In genomic region chr16:94412198-94412597, GRCm38 (mm10) we compare ENCODE assay signal across 20 mouse cellular contexts.
"Had no signal": no experiment of that assay in that cellular context is flagged by ENCODE, and none has a peak within 500 bp of the region (broad histone marks: within the 10 kb centered on the region; RNA-seq: fewer than 3 reads in every experiment).

No protein-coding gene starts in this region.

- H3K9ac ChIP-seq: limb, embryonic 13.5 days; liver, embryonic 12.5 days; liver, embryonic 15.5 days; neural tube, embryonic 12.5 days; stomach, embryonic 15.5 days had no signal

- H3K27ac ChIP-seq: kidney, postnatal 0 days; limb, embryonic 10.5 days; limb, embryonic 13.5 days; liver, embryonic 12.5 days; liver, embryonic 15.5 days; neural tube, embryonic 12.5 days; stomach, embryonic 15.5 days had no signal

- ATAC-seq: liver, embryonic 12.5 days had no signal

- H3K4me3 ChIP-seq: layer of hippocampus, adult 2 months; limb, embryonic 10.5 days; limb, embryonic 13.5 days; liver, embryonic 12.5 days; liver, embryonic 15.5 days; neural tube, embryonic 12.5 days; stomach, embryonic 15.5 days had no signal

- DNase-seq: kidney, postnatal 25 days; layer of hippocampus, adult 9-11 months; liver; lung, adult 2 months; lung, postnatal 10 days; lung, postnatal 4 days; midbrain, embryonic 14.5 days; retina, postnatal 1 day; right cerebral cortex, postnatal 25 days; spleen, adult 18-20 months; thymus, postnatal 36 days had no signal

- H3K4me1 ChIP-seq: limb, embryonic 10.5 days; limb, embryonic 13.5 days; liver, embryonic 12.5 days; liver, embryonic 15.5 days; neural tube, embryonic 12.5 days; stomach, embryonic 15.5 days had no signal

- H3K4me2 ChIP-seq: limb, embryonic 13.5 days; liver, embryonic 12.5 days; liver, embryonic 15.5 days; midbrain, embryonic 11.5 days; neural tube, embryonic 12.5 days; stomach, embryonic 15.5 days had no signal

- H3K9me3 ChIP-seq: limb, embryonic 10.5 days; limb, embryonic 13.5 days; liver, embryonic 12.5 days; liver, embryonic 15.5 days; neural tube, embryonic 12.5 days; stomach, embryonic 15.5 days had no signal

- H3K27me3 ChIP-seq: limb, embryonic 13.5 days; liver, embryonic 12.5 days; liver, embryonic 15.5 days; neural tube, embryonic 12.5 days; stomach, embryonic 15.5 days had no signal
